Mouse (Mus musculus): ENCODE measurements around the gene Ldb2. TPM values are rescaled to one million over a fixed set of nuclear protein-coding genes. Genes with fewer than 3 reads are reported as not detected.

The Ldb2 gene
- polyA plus RNA-seq, 1 experiment from 2014 or later: 15.9 TPM

- WGBS: 82% methylated on average over 3 of the region's 3 CpGs
Observed at GRCm38 (mm10) chr5:44667907-44668306, 131.6 kb downstream of the Ldb2 start.

DNA sequence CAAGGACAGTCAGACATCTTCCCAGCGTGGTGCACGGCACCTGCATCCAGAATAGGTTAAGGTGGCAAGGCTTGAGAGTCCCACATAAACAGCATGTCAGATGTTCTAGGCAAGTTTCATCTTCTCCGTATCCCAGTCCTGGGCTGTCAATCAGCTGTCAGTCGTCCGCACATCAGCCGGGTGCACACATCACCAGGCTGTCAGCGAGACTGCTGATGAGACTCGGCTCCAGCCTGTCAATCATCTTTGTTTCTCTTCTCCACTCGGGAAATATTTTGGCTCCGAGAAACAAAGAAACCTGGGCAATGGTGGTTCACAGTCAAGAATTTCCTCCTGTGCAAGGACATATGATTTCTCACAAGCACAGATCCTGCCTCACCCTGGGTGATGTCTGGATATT is 132.1 kb downstream of the Ldb2 start:
- Histone ChIP-seq H3K9me3 (no peaks in the 10 kb centered on the region), H3K4me2 (no peak overlapping the region), H3K27ac (no peak overlapping the region), H3K27me3 (no peaks in the 10 kb centered on the region), H3K4me3 (replicated peaks) (no peak overlapping the region), H3K36me3 (replicated peaks) (no peaks in the 10 kb centered on the region), H3K9ac (no peak overlapping the region), H3K4me1 (no peaks in the 10 kb centered on the region)
- no peak for ATAC-seq (ENCODE audit: low FRiP score)
- WGBS: 79% methylated on average over 10 of the region's 10 CpGs

More at GRCm38 (mm10) chr5:44667907-44668306, 131.6 kb downstream of the Ldb2 start:
- no peak overlapping the region for H3K27ac ChIP-seq
- H3K4me1 ChIP-seq: no peaks in the 10 kb centered on the region
- no peak for ATAC-seq (ENCODE audit: low FRiP score)
- no peak overlapping the region for H3K9ac ChIP-seq
- H3K9me3 ChIP-seq: no peaks in the 10 kb centered on the region
- no peaks in the 10 kb centered on the region for H3K36me3 ChIP-seq (replicated peaks)
- H3K27me3 ChIP-seq: no peaks in the 10 kb centered on the region
- H3K4me2 ChIP-seq: no peak overlapping the region
- no peak overlapping the region for H3K4me3 ChIP-seq (replicated peaks)

GRCm38 (mm10) chr5:44659651-44660050 is 139.8 kb downstream of the Ldb2 start:
- Histone ChIP-seq H3K27ac (no peak overlapping the region), H3K4me1 (peaks cover 2% of the 10 kb centered on the region), H3K27me3 (no peaks in the 10 kb centered on the region; the same call in 1 of the 2 replicates), H3K4me3 (replicated peaks) (no peak overlapping the region), H3K4me2 (no peak overlapping the region), H3K9ac (no peak overlapping the region), H3K36me3 (replicated peaks) (no peaks in the 10 kb centered on the region), H3K9me3 (no peaks in the 10 kb centered on the region)
- no peak for ATAC-seq (ENCODE audit: low FRiP score)
- WGBS: 93% methylated on average over 11 of the region's 11 CpGs

- no peaks in the 10 kb centered on the region for H3K36me3 ChIP-seq (replicated peaks)
- no peaks in the 10 kb centered on the region; the same call in none of the 2 replicates for H3K27me3 ChIP-seq
- no peak overlapping the region for H3K9ac ChIP-seq
- no peak overlapping the region for H3K4me2 ChIP-seq
- H3K9me3 ChIP-seq: no peaks in the 10 kb centered on the region
- WGBS: 92% methylated on average over 1 of the region's 1 CpGs
- H3K4me3 ChIP-seq (replicated peaks): no peak overlapping the region
- H3K27ac ChIP-seq: no peak overlapping the region
- ATAC-seq (ENCODE audit: low FRiP score): no peak
- peaks cover 8% of the 10 kb centered on the region for H3K4me1 ChIP-seq
Observed at GRCm38 (mm10) chr5:44656707-44657106, 142.8 kb downstream of the Ldb2 start.

DNA sequence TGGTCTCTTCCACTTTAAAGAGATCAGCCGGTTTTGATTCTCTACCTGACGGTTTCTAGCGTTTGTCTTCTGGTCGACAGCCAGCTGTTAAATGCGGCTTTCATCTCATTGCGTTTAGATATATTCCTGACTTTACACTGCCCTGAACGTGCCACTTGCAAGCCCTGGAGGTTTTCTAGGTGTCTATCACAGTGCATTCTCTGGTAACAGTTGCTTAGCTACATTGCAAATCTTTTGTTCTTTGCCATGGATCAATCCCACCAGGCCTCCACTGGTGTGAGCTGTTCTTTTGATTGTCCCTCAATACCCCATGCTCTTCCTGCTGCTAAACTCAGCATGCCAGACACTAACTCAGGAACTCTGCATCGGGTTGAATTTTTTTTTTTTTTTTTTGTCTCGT is 145.1 kb downstream of the Ldb2 start:
- H3K27ac ChIP-seq: no peak overlapping the region
- H3K9me3 ChIP-seq: no peaks in the 10 kb centered on the region
- no peak overlapping the region for H3K4me2 ChIP-seq
- ATAC-seq (ENCODE audit: low FRiP score): peak; percentile 49; the same call in 1 of the 2 replicates
- no peak overlapping the region for H3K9ac ChIP-seq
- peaks cover 8% of the 10 kb centered on the region for H3K4me1 ChIP-seq
- H3K27me3 ChIP-seq: no peaks in the 10 kb centered on the region; the same call in none of the 2 replicates
- no peak overlapping the region for H3K4me3 ChIP-seq (replicated peaks)
- 18% methylated on average over 9 of the region's 9 CpGs for WGBS
- no peaks in the 10 kb centered on the region for H3K36me3 ChIP-seq (replicated peaks)

DNA sequence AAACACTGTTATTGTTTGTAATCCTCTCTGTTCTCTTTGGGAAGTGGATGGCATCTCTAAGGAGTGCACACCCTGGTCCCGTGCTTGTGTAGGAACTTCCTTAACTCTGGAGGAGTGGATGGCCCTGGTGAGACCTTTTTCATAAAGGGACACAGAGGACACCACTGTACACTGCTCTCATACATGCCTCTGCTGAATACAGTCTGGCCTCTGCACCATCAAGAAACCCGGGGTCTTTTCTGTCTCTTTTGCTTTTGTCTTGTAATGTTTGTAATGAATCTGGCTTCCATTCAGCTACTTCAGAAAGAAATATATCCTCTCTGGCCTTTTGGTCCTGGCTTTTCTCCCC is 152.7 kb downstream of the Ldb2 start:
- Histone ChIP-seq H3K27me3 (no peaks in the 10 kb centered on the region; the same call in 1 of the 2 replicates), H3K9me3 (no peaks in the 10 kb centered on the region), H3K9ac (no peak overlapping the region), H3K4me3 (replicated peaks) (no peak overlapping the region), H3K36me3 (replicated peaks) (no peaks in the 10 kb centered on the region), H3K4me1 (peaks cover 28% of the 10 kb centered on the region), H3K27ac (no peak overlapping the region), H3K4me2 (no peak overlapping the region)
- WGBS: 37% methylated on average over 2 of the region's 2 CpGs
- no peak for ATAC-seq (ENCODE audit: low FRiP score)

- H3K4me1 ChIP-seq: peaks cover 28% of the 10 kb centered on the region
- no peaks in the 10 kb centered on the region for H3K9me3 ChIP-seq
- no peaks in the 10 kb centered on the region for H3K36me3 ChIP-seq (replicated peaks)
- ATAC-seq (ENCODE audit: low FRiP score): no peak
- H3K9ac ChIP-seq: no peak overlapping the region
- 51% methylated on average over 4 of the region's 4 CpGs for WGBS
- no peak overlapping the region for H3K27ac ChIP-seq
- no peak overlapping the region for H3K4me3 ChIP-seq (replicated peaks)
- no peak overlapping the region for H3K4me2 ChIP-seq
- no peaks in the 10 kb centered on the region for H3K27me3 ChIP-seq
Observed at GRCm38 (mm10) chr5:44645952-44646841, 153.3 kb downstream of the Ldb2 start.

GRCm38 (mm10) chr5:44643079-44643478 is 156.4 kb downstream of the Ldb2 start:
- no peaks in the 10 kb centered on the region for H3K27me3 ChIP-seq
- no peak overlapping the region for H3K4me3 ChIP-seq (replicated peaks)
- no peak overlapping the region for H3K27ac ChIP-seq
- no peak overlapping the region for H3K4me2 ChIP-seq
- H3K9me3 ChIP-seq: no peaks in the 10 kb centered on the region
- WGBS: 21% methylated on average over 3 of the region's 3 CpGs
- H3K4me1 ChIP-seq: peaks cover 24% of the 10 kb centered on the region
- no peak for ATAC-seq (ENCODE audit: low FRiP score)
- no peak overlapping the region for H3K9ac ChIP-seq
- H3K36me3 ChIP-seq (replicated peaks): no peaks in the 10 kb centered on the region

DNA sequence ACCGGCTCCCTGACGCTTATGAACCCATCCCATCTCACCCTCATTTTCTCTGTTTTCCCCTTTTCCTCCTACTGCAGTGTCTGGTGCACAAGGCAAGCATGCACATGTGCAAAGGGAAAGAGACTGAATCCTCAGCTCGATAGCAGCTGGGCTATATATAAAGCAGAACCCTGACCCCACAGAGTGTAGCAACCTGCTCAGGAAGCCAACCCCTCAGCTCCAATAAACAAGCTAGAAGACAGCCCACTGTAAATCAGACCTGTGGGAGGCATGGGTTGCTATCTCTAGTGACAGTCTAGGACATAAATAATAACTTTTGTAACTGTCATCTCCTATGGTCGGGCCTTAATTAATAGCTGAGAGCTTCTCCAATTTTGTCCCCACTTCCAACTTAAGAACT is 158.4 kb downstream of the Ldb2 start:
- Histone ChIP-seq H3K4me1 (peaks cover 5% of the 10 kb centered on the region), H3K27ac (no peak overlapping the region), H3K4me2 (no peak overlapping the region), H3K9ac (no peak overlapping the region), H3K27me3 (no peaks in the 10 kb centered on the region), H3K9me3 (no peaks in the 10 kb centered on the region), H3K4me3 (replicated peaks) (no peak overlapping the region), H3K36me3 (replicated peaks) (no peaks in the 10 kb centered on the region)
- WGBS: 84% methylated on average over 4 of the region's 4 CpGs
- no peak for ATAC-seq (ENCODE audit: low FRiP score)

- H3K4me2 ChIP-seq: no peak overlapping the region
- no peaks in the 10 kb centered on the region for H3K9me3 ChIP-seq
- no peaks in the 10 kb centered on the region for H3K4me1 ChIP-seq
- H3K4me3 ChIP-seq (replicated peaks): no peak overlapping the region
- no peak overlapping the region for H3K27ac ChIP-seq
- no peaks in the 10 kb centered on the region for H3K36me3 ChIP-seq (replicated peaks)
- 89% methylated on average over 6 of the region's 6 CpGs for WGBS
- ATAC-seq (ENCODE audit: low FRiP score): no peak
- H3K27me3 ChIP-seq: no peaks in the 10 kb centered on the region
- H3K9ac ChIP-seq: no peak overlapping the region
Observed at GRCm38 (mm10) chr5:44635546-44635945, 163.9 kb downstream of the Ldb2 start.

DNA sequence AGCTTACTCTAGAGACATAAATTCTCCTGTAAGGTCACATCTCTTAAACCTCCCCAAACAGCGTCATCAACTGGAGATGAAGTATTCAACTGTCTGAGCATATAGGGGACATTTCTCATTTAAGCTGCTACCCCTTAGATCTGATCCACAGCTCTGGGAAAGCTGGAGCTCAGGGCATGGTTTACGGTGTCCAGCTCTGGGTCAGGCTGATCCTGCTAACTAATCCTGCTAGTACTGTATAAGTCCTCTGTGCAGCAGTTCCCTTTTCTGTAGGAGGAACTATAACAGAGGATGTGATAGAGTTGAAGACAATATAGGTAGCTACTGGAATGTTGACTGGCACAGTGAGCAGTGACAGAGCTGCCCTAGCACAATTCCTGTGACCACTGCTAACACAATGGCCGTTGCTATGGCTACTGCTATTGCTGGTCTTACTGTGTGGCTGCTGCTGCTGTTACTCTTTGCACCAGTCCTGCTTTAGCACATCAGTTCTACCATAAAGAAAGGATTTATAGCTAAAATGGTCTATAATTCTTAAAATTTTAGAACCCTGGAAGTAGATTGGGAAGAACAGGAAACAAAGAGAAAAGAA is 170.3 kb downstream of the Ldb2 start:
- no peak overlapping the region for H3K9ac ChIP-seq
- no peaks in the 10 kb centered on the region for H3K36me3 ChIP-seq (replicated peaks)
- WGBS: 67% methylated on average over 3 of the region's 3 CpGs
- no peak overlapping the region for H3K4me2 ChIP-seq
- no peaks in the 10 kb centered on the region for H3K9me3 ChIP-seq
- H3K4me1 ChIP-seq: peaks cover 16% of the 10 kb centered on the region
- ATAC-seq (ENCODE audit: low FRiP score): peak; percentile 86
- H3K27ac ChIP-seq: no peak overlapping the region
- no peaks in the 10 kb centered on the region for H3K27me3 ChIP-seq
- no peak overlapping the region for H3K4me3 ChIP-seq (replicated peaks)

- Histone ChIP-seq H3K4me2 (no peak overlapping the region), H3K9me3 (no peaks in the 10 kb centered on the region), H3K4me1 (peaks cover 16% of the 10 kb centered on the region), H3K9ac (no peak overlapping the region), H3K27me3 (no peaks in the 10 kb centered on the region), H3K4me3 (replicated peaks) (no peak overlapping the region), H3K36me3 (replicated peaks) (no peaks in the 10 kb centered on the region), H3K27ac (no peak overlapping the region)
- 52% methylated on average over 5 of the region's 5 CpGs for WGBS
- no peak for ATAC-seq (ENCODE audit: low FRiP score)
Observed at GRCm38 (mm10) chr5:44627487-44627886, 172.0 kb downstream of the Ldb2 start.

- no peaks in the 10 kb centered on the region for H3K9me3 ChIP-seq
- H3K27ac ChIP-seq: no peak overlapping the region
- H3K4me3 ChIP-seq (replicated peaks): no peak overlapping the region
- H3K4me1 ChIP-seq: peaks cover 16% of the 10 kb centered on the region
- no peaks in the 10 kb centered on the region for H3K36me3 ChIP-seq (replicated peaks)
- H3K9ac ChIP-seq: no peak overlapping the region
- no peaks in the 10 kb centered on the region for H3K27me3 ChIP-seq
- no peak overlapping the region for H3K4me2 ChIP-seq
- ATAC-seq (ENCODE audit: low FRiP score): no peak
- WGBS: 89% methylated on average over 2 of the region's 2 CpGs
Observed at GRCm38 (mm10) chr5:44626885-44627284, 172.6 kb downstream of the Ldb2 start.
